Mouse (Mus musculus) erythroblast, embryonic 14.5 days (primary cell): ENCODE results near the gene Cbx3.

Experiments used
- GATA1 ChIP-seq: IDR thresholded peaks from 2 replicates; pipeline ENCODE4 v1.6.1; 2012; ENCODE audit warnings: low read length, inconsistent platforms, mixed read lengths
- TAL1 ChIP-seq: IDR thresholded peaks from 3 replicates; pipeline ENCODE4 v1.6.1; 2012; ENCODE audit warnings: low read length, inconsistent platforms, mixed read lengths

DNA sequence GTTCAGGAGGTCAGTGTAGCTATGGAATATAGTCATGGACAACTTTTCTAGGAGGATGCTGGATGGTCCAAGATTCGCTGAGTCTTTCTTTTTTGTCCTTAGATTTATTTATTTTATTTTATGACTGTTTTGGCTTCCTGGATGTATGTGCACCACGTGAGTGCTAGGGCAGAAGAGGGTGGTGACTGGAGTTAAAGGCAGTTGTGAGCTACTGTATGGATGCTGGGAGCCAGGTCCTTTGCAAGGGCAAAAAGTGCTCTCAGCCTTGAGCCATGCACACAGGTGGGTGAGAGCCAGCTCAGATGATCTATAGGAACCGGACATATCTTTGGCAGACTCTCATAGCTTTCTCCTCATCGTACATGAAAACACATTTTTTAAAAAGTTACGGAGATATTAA is 53.1 kb downstream of the Cbx3 start:
- no peak for TF ChIP-seq TAL1
- TF ChIP-seq GATA1 = no peak
